Mouse (Mus musculus) embryonic facial prominence, embryonic 12.5 days (tissue): ENCODE measurements around the gene Sigirr. TPM values are rescaled to one million over a fixed set of nuclear protein-coding genes. Genes with fewer than 3 reads are reported as not detected.

ENCODE experiments used
- ATAC-seq: fragments of 200-750 bp; cut with Nextera tagmentation; 2 replicates; pipeline ENCODE4 v1.8.0; 2017; ENCODE audit not compliant: insufficient number of reproducible peaks, insufficient read depth, low FRiP score, low TSS enrichment
- H3K27ac ChIP-seq: fragments of 300-500 bp; sonication (generic); 2 replicates; pipeline ENCODE4 v1.5.1; 2016; ENCODE audit warnings: mild to moderate bottlenecking
- H3K27me3 ChIP-seq: fragments of 300-500 bp; sonication (generic); 2 replicates; pipeline ENCODE4 v1.6.1; 2016; ENCODE audit warnings: mild to moderate bottlenecking, moderate library complexity
- H3K36me3 ChIP-seq: fragments of 300-500 bp; sonication (generic); 2 replicates; pipeline ENCODE4 v1.6.1; 2016; ENCODE audit warnings: mild to moderate bottlenecking
- H3K4me1 ChIP-seq: fragments of 300-500 bp; sonication (generic); 2 replicates; pipeline ENCODE4 v1.6.1; 2016
- H3K4me2 ChIP-seq: fragments of 300-500 bp; sonication (generic); replicated peaks from 2 replicates; pipeline ENCODE4 v1.6.1; 2016; ENCODE audit warnings: mild to moderate bottlenecking, moderate library complexity
- H3K4me3 ChIP-seq: fragments of 300-500 bp; sonication (generic); 2 replicates; pipeline ENCODE4 v1.5.1; 2016; ENCODE audit warnings: mild to moderate bottlenecking
- H3K9ac ChIP-seq: fragments of 300-500 bp; sonication (generic); 2 replicates; pipeline ENCODE4 v1.6.1; 2016; ENCODE audit warnings: mild to moderate bottlenecking, moderate library complexity
- H3K9me3 ChIP-seq: fragments of 300-500 bp; sonication (generic); 2 replicates; pipeline ENCODE4 v1.6.1; 2016; ENCODE audit warnings: mild to moderate bottlenecking, moderate library complexity
- WGBS: fragments of 180-500 bp; shearing (Covaris S2); methylation state at CpG from one replicate; pipeline ENCODE4 v1.1.7; 2016; 5-methylcytosine and 5-hydroxymethylcytosine counted together
- polyA plus RNA-seq: library from polyadenylated mRNA; unstranded; fragments of >200 nt; fragmentation: Nextera tagmentation; extraction: Ambion mirVana; gene quantifications from 2 replicates; pipeline ENCODE4 v1.2.1, GENCODE M21; 2016

Gene Sigirr
- polyA plus RNA-seq, 1 experiment from 2014 or later: 1.9 TPM

- H3K27me3 ChIP-seq: no peaks in the 10 kb centered on the region
- peak; percentile 30; the same call in 1 of the 2 replicates for ATAC-seq
These were observed 23.1 kb upstream of the Sigirr start for GRCm38 (mm10) chr7:141123517-141123856.

GRCm38 (mm10) chr7:141122689-141123516 is 22.5 kb upstream of the Sigirr start:
- Histone ChIP-seq H3K9ac (peak overlapping the region; percentile 41), H3K9me3 (no peaks in the 10 kb centered on the region), H3K27me3 (peaks cover 5% of the 10 kb centered on the region; the same call in 1 of the 2 replicates), H3K4me1 (0 out of 2 replicates have a peak, but pooled peaks cover 3% of the 10 kb centered on the region), H3K27ac (peak overlapping the region; percentile 73), H3K4me2 (peak overlapping the region; percentile 53), H3K36me3 (no peaks in the 10 kb centered on the region), H3K4me3 (peak overlapping the region; percentile 53)
- peak; percentile 97 for ATAC-seq
- 2% methylated on average over 29 of the region's 29 CpGs for WGBS

More at GRCm38 (mm10) chr7:141123517-141123856, 23.1 kb upstream of the Sigirr start:
- WGBS: 2% methylated on average over 15 of the region's 15 CpGs
- peak overlapping the region; percentile 53 for H3K4me3 ChIP-seq
- peak overlapping the region; percentile 73 for H3K27ac ChIP-seq
- peak overlapping the region; percentile 41 for H3K9ac ChIP-seq
- 0 out of 2 replicates have a peak, but pooled peaks cover 3% of the 10 kb centered on the region for H3K4me1 ChIP-seq
- no peaks in the 10 kb centered on the region for H3K36me3 ChIP-seq
- H3K4me2 ChIP-seq: peak overlapping the region; percentile 53
- H3K9me3 ChIP-seq: no peaks in the 10 kb centered on the region

- H3K4me2 ChIP-seq: peak within 1 kb of the TSS; percentile 53
- ATAC-seq: no peak
- H3K9ac ChIP-seq: peak within 1 kb of the TSS; percentile 41
- H3K9me3 ChIP-seq: no peaks in the 10 kb centered on the region
- 44% methylated on average over 14 of the region's 14 CpGs for WGBS
- H3K36me3 ChIP-seq: no peaks in the 10 kb centered on the region
- peak within 1 kb of the TSS; percentile 73 for H3K27ac ChIP-seq
- H3K4me3 ChIP-seq: peak within 1 kb of the TSS; percentile 53
- H3K4me1 ChIP-seq: 0 out of 2 replicates have a peak, but pooled peaks cover 3% of the 10 kb centered on the region
- H3K27me3 ChIP-seq: peaks cover 12% of the 10 kb centered on the region; the same call in 1 of the 2 replicates
These were observed 21.9 kb upstream of the Sigirr start, which contains the start of gene Ptdss2 for GRCm38 (mm10) chr7:141122245-141122644. TSS of gene Ptdss2 (plus strand) at chr7:141122382.

- Histone ChIP-seq H3K9me3 (no peaks in the 10 kb centered on the region), H3K4me1 (0 out of 2 replicates have a peak, but pooled peaks cover 3% of the 10 kb centered on the region), H3K4me2 (no peak overlapping the region), H3K9ac (no peak overlapping the region), H3K36me3 (no peaks in the 10 kb centered on the region), H3K4me3 (no peak overlapping the region), H3K27me3 (peaks cover 15% of the 10 kb centered on the region), H3K27ac (no peak overlapping the region)
- WGBS: 78% methylated on average over 5 of the region's 5 CpGs
- ATAC-seq: no peak
These were observed 20.7 kb upstream of the Sigirr start for GRCm38 (mm10) chr7:141121051-141121531.

- Histone ChIP-seq H3K9ac (no peak overlapping the region), H3K4me2 (no peak overlapping the region), H3K27ac (no peak overlapping the region), H3K27me3 (peaks cover 15% of the 10 kb centered on the region), H3K4me3 (no peak overlapping the region), H3K9me3 (no peaks in the 10 kb centered on the region), H3K4me1 (0 out of 2 replicates have a peak, but pooled peaks cover 3% of the 10 kb centered on the region), H3K36me3 (no peaks in the 10 kb centered on the region)
- ATAC-seq: no peak
- 89% methylated on average over 3 of the region's 3 CpGs for WGBS
These were observed 20.2 kb upstream of the Sigirr start for GRCm38 (mm10) chr7:141120605-141121004.

- H3K27ac ChIP-seq: no peak overlapping the region
- H3K4me2 ChIP-seq: no peak overlapping the region
- no peak overlapping the region for H3K9ac ChIP-seq
- H3K4me1 ChIP-seq: 0 out of 2 replicates have a peak, but pooled peaks cover 3% of the 10 kb centered on the region
- no peaks in the 10 kb centered on the region for H3K36me3 ChIP-seq
- H3K27me3 ChIP-seq: peaks cover 15% of the 10 kb centered on the region
- H3K9me3 ChIP-seq: no peaks in the 10 kb centered on the region
- no peak for ATAC-seq
- H3K4me3 ChIP-seq: no peak overlapping the region
- 75% methylated on average over 3 of the region's 3 CpGs for WGBS
These were observed 19.1 kb upstream of the Sigirr start for GRCm38 (mm10) chr7:141119487-141119886.

GRCm38 (mm10) chr7:141117636-141118035 is 17.3 kb upstream of the Sigirr start, which contains the start of gene Ano9:
TSS of gene Ano9 (minus strand) at chr7:141117806.
- Histone ChIP-seq H3K9me3 (no peaks in the 10 kb centered on the region), H3K4me1 (0 out of 2 replicates have a peak, but pooled peaks cover 3% of the 10 kb centered on the region), H3K36me3 (no peaks in the 10 kb centered on the region), H3K4me3 (0 out of 2 replicates have a peak within 1 kb of the TSS, but pooled peaks have one; percentile 9), H3K4me2 (peak within 1 kb of the TSS; percentile 34), H3K9ac (no peak within 1 kb of the TSS), H3K27ac (no peak within 1 kb of the TSS), H3K27me3 (peaks cover 15% of the 10 kb centered on the region)
- 5% methylated on average over 9 of the region's 9 CpGs for WGBS
- ATAC-seq: no peak

- Histone ChIP-seq H3K9me3 (no peaks in the 10 kb centered on the region), H3K27me3 (peaks cover 15% of the 10 kb centered on the region), H3K4me1 (no peaks in the 10 kb centered on the region), H3K9ac (no peak overlapping the region), H3K27ac (no peak overlapping the region), H3K4me2 (no peak overlapping the region), H3K36me3 (no peaks in the 10 kb centered on the region), H3K4me3 (no peak overlapping the region)
- no peak for ATAC-seq
- WGBS: 89% methylated on average over 9 of the region's 9 CpGs
These were observed 15.5 kb upstream of the Sigirr start for GRCm38 (mm10) chr7:141115874-141116273.

- H3K36me3 ChIP-seq: no peaks in the 10 kb centered on the region
- H3K4me3 ChIP-seq: no peak overlapping the region
- H3K4me2 ChIP-seq: no peak overlapping the region
- peaks cover 4% of the 10 kb centered on the region; the same call in 1 of the 2 replicates for H3K4me1 ChIP-seq
- peaks cover 44% of the 10 kb centered on the region for H3K27me3 ChIP-seq
- no peak overlapping the region for H3K9ac ChIP-seq
- no peak for ATAC-seq
- H3K27ac ChIP-seq: no peak overlapping the region
- H3K9me3 ChIP-seq: no peaks in the 10 kb centered on the region
- 69% methylated on average over 3 of the region's 3 CpGs for WGBS
These were observed 2.8 kb upstream of the Sigirr start for GRCm38 (mm10) chr7:141103161-141103560.

GRCm38 (mm10) chr7:141097177-141097576 is 3.2 kb downstream of the Sigirr start:
- Histone ChIP-seq H3K9ac (no peak overlapping the region), H3K9me3 (no peaks in the 10 kb centered on the region), H3K27me3 (peaks cover 45% of the 10 kb centered on the region), H3K4me2 (no peak overlapping the region), H3K4me3 (no peak overlapping the region), H3K4me1 (peaks cover 4% of the 10 kb centered on the region; the same call in 1 of the 2 replicates), H3K36me3 (no peaks in the 10 kb centered on the region), H3K27ac (no peak overlapping the region)
- ATAC-seq: no peak
- WGBS: 77% methylated on average over 5 of the region's 5 CpGs

GRCm38 (mm10) chr7:141096649-141097056 is 3.7 kb downstream of the Sigirr start:
- H3K27me3 ChIP-seq: peaks cover 44% of the 10 kb centered on the region
- no peak overlapping the region for H3K27ac ChIP-seq
- H3K36me3 ChIP-seq: no peaks in the 10 kb centered on the region
- WGBS: 45% methylated on average over 6 of the region's 6 CpGs
- no peaks in the 10 kb centered on the region for H3K9me3 ChIP-seq
- peaks cover 4% of the 10 kb centered on the region; the same call in 1 of the 2 replicates for H3K4me1 ChIP-seq
- no peak overlapping the region for H3K4me3 ChIP-seq
- H3K4me2 ChIP-seq: no peak overlapping the region
- no peak overlapping the region for H3K9ac ChIP-seq
- ATAC-seq: no peak
